Mouse (Mus musculus) bone marrow macrophage, adult 2 months (primary cell): ENCODE measurements around the gene Zfp784. TPM values are rescaled to one million over a fixed set of nuclear protein-coding genes. Genes with fewer than 3 reads are reported as not detected.

Experiments
- H3K27ac ChIP-seq: 2 replicates; pipeline ENCODE4 v1.5.1; 2012; ENCODE audit warnings: low read depth, low read length; ENCODE audit not compliant: insufficient read depth
- H3K4me1 ChIP-seq: 2 replicates; pipeline ENCODE4 v1.6.1; 2012; ENCODE audit warnings: low read length; ENCODE audit not compliant: control insufficient read depth, insufficient read depth
- H3K4me3 ChIP-seq: 2 replicates; pipeline ENCODE4 v1.5.1; 2012; ENCODE audit warnings: mild to moderate bottlenecking, low read length, moderate library complexity; ENCODE audit not compliant: insufficient read depth
- CTCF ChIP-seq: IDR thresholded peaks from 2 replicates; pipeline ENCODE4 v1.5.1; 2012; ENCODE audit warnings: low read depth, mild to moderate bottlenecking, low read length, moderate library complexity
- POLR2A ChIP-seq: IDR thresholded peaks from 2 replicates; pipeline ENCODE4 v1.6.1; 2012; ENCODE audit warnings: mild to moderate bottlenecking, low read depth, low read length, borderline replicate concordance
- polyA plus RNA-seq: library from polyadenylated mRNA; stranded (reverse); fragments of >200 nt; gene quantifications from 2 replicates; pipeline ENCODE4 v1.2.4, GENCODE M21; 2012; ENCODE audit not compliant: missing spikeins, insufficient read depth, insufficient read length

The Zfp784 gene
- 2.6 and 3.8 TPM in 2 replicates for polyA plus RNA-seq

GRCm38 (mm10) chr7:5038109-5038732, at the start of gene Zfp784:
Gene Zfp784 (minus strand): TSS chr7:5038446.
- H3K27ac ChIP-seq, result peak within 1 kb of the TSS; percentile 77
- H3K4me1 ChIP-seq, result peaks cover 8% of the 10 kb centered on the region
- TF ChIP-seq POLR2A, result no peak
- TF ChIP-seq CTCF, result no peak

GRCm38 (mm10) chr7:5087886-5088285, 49.6 kb upstream of the Zfp784 start:
- no peak overlapping the region for H3K27ac ChIP-seq
- H3K4me1 ChIP-seq, result peaks cover 24% of the 10 kb centered on the region
- TF ChIP-seq POLR2A, result no peak
- no peak for TF ChIP-seq CTCF
- H3K4me3 ChIP-seq, result no peak overlapping the region

More at GRCm38 (mm10) chr7:5038109-5038732, at the start of gene Zfp784:
- H3K4me3 ChIP-seq, result peak within 1 kb of the TSS; percentile 72

GRCm38 (mm10) chr7:5086921-5087440, 48.7 kb upstream of the Zfp784 start:
- TF ChIP-seq CTCF, result no peak
- TF ChIP-seq POLR2A, result no peak
- H3K4me1 ChIP-seq, result peaks cover 31% of the 10 kb centered on the region
- H3K27ac ChIP-seq, result no peak overlapping the region
- no peak overlapping the region for H3K4me3 ChIP-seq

DNA sequence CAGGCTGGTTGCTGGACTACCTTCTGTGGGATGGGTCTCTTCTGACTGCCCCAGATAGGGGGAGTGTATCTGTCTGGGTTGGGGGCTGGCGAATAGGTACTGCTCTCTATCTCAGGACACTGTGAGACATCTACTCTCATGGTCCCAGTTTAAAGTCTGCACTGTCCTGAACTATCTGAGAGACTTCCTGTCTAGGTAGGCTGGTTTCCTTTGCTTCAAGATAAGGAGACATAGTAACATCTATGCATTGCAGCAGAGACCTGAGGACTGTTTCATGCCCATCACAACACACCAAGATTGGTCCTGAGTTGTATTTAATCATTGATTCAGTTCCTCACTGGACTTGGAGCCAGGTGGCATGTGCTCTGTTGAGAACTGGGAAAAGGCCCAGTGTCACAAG, 47.3 kb upstream of the Zfp784 start:
- no peak for TF ChIP-seq POLR2A
- no peak for TF ChIP-seq CTCF
- H3K4me3 ChIP-seq, result no peak overlapping the region
- H3K4me1 ChIP-seq, result peaks cover 33% of the 10 kb centered on the region
- no peak overlapping the region for H3K27ac ChIP-seq

DNA sequence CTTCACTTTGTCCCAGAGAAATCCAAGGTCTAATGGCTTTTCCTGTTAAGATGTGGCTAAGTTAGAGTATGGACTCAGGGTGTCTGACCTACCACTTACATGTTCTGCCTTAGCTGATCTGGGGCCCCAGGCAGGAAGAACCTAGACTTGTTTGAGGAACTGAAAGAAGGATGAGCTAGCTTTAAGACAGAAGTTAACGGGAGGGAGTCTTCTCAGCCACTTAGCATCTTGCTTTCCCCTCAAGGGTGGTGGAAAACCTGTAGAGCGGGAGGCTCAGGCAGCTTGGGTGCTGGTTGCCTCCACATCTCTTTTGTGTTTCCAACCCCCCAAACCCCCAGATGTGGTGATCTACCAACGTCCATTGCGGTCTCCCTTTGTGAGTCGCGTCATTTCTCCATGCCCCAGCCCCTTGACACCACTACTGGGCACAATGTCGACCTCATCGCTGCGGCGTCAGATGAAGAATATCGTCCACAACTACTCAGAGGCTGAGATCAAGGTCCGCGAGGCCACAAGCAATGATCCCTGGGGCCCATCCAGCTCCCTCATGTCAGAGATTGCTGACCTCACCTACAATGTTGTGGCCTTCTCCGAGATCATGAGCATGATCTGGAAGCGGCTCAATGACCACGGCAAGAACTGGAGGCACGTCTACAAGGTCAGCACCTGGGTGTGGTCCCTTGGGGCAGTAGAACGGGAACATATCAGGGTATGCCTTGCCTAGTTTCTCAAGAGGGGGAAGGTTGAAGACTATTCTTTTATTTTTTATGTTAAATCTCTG, 45.3 kb upstream of the Zfp784 start:
- peak overlapping the region; percentile 87 for H3K27ac ChIP-seq
- peaks cover 38% of the 10 kb centered on the region for H3K4me1 ChIP-seq
- peak overlapping the region; percentile 41 for H3K4me3 ChIP-seq
- no peak for TF ChIP-seq POLR2A

- peaks cover 34% of the 10 kb centered on the region for H3K4me1 ChIP-seq
Observed at GRCm38 (mm10) chr7:5081939-5082338, 43.7 kb upstream of the Zfp784 start.

DNA sequence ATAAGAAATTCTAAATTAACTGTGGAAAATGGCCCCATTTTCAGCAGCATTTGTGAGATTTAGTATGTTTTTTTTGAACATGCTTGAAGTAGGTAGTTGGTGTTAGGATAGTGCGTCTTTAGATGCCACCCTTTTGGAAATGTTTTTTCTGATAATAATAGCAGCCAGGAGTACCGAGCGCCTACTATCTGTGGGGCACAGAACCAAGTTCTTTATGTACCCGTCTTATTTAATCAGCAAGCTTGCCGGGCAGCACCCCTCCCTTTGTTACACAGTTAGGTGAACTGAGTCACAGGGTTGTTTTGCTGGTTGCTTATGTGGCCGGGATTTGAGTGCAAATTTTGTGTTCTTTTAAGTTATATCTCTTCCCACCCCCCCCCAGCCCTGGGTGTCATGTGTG, 43.0 kb upstream of the Zfp784 start:
- no peak for TF ChIP-seq POLR2A
- no peak for TF ChIP-seq CTCF
- H3K4me3 ChIP-seq, result peak overlapping the region; percentile 67
- H3K4me1 ChIP-seq, result peaks cover 37% of the 10 kb centered on the region
- H3K27ac ChIP-seq, result peak overlapping the region; percentile 20; the same call in 1 of the 2 replicates

More at GRCm38 (mm10) chr7:5081939-5082338, 43.7 kb upstream of the Zfp784 start:
- peak overlapping the region; percentile 67 for H3K4me3 ChIP-seq
- TF ChIP-seq POLR2A, result no peak
- TF ChIP-seq CTCF, result no peak
- peak overlapping the region; percentile 9 for H3K27ac ChIP-seq

DNA sequence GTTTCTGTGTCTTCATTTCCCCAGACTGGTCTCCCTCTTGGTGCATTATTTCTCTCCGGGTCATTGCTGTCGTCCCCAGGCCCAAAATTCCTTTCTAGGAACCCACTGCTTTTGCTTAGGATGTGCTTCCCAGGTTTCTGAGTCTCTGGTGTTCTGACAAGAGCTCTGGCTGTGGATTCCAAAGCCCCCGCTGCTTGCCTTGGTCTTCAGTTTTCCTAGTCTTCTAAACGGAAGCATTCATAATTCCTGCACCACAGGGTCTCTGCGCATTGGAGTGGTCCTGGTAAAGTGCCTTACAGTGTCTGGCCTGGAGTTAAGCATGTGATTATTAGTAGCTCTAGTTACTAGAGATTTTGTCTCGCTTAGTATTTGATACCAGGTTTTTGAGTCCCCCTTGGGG, 42.6 kb upstream of the Zfp784 start:
- TF ChIP-seq POLR2A (no peak), CTCF (no peak)
- Histone ChIP-seq H3K4me1 (peaks cover 39% of the 10 kb centered on the region), H3K27ac (peak overlapping the region; percentile 79)

DNA sequence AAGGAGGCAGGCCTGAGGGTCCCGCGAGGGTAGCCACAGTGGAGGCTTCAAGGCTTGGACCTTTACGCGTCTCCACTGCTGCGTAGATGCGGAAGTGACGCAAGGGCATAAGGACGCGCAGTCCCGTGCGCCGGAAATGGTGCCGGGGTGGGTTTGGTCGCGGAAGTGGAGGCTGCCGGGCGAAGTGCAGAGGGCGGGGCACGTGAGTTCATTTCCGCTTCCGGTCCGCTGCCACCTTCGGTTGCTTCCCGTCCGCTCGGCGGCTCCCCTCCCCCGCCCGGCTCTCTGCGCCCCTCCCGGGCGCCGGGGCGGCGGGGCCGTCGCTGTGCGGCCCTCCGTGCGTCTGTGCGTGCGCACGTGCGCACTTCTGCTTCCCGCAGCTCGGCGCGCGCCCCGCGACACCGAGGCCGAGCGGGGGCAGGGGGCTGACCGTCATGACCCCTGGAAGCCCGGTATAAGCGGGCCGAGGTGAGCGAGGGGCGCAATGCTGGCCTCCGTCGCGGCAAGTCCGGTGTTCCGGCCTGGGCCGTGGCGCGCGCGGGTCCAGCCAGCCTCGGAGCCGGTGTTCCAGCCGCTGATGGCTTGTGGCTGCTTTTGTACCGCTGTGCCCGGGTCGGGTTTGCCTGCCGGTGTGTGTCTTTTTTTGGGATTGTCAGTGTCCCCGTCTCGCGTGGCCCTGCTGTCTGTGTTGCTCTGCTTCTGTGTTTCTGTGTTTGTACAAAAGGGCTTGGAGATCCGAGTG, 41.9 kb upstream of the Zfp784 start, which contains the start of gene Epn1:
Gene Epn1 (plus strand): TSS at position 226 of the 742 bp plus-strand sequence.
- no peak for TF ChIP-seq CTCF
- Histone ChIP-seq H3K4me1 (peaks cover 42% of the 10 kb centered on the region), H3K4me3 (peak within 1 kb of the TSS; percentile 67), H3K27ac (peak within 1 kb of the TSS; percentile 79)

More for the DNA sequence above, 42.6 kb upstream of the Zfp784 start:
- H3K4me3 ChIP-seq, result peak overlapping the region; percentile 67

DNA sequence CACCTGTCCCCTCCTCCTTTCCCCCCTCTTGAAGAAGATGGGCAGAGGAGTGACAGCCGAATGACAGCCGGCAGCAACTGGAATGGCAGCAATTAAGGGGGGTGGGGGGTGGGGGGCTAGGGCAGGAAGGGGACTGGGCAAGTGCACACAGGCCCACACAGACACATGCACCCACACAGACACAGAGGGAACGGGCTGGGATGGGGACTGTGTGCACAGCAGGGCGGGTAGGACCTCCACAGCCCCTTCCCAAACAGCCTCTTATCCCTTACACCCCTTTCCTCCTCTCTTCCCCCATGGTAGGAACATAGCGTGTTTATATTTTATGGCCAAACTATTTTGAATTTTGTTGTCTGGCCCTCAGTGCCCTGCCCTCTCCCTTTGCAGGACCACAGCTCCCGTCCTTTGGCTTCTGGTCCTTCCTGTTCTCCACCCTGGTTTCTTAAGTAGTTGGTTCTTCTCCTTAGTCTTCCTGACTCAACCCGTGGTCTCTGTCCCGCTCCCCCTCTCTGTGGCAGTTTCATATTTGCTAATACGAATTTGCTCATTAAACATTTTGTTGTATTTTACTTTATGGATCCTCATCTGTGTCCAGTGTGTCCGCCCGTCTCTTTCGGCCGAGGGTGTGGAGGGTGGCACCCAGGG, 41.2 kb upstream of the Zfp784 start:
- H3K4me3 ChIP-seq, result peak overlapping the region; percentile 45
- H3K4me1 ChIP-seq, result peaks cover 36% of the 10 kb centered on the region
- H3K27ac ChIP-seq, result peak overlapping the region; percentile 64
